Mouse (Mus musculus) embryonic facial prominence, embryonic 13.5 days (tissue): ENCODE results near the gene Tbc1d10c. TPM values are rescaled to one million over a fixed set of nuclear protein-coding genes. Genes with fewer than 3 reads are reported as not detected.

Source experiments
- ATAC-seq: fragments of 200-750 bp; cut with Nextera tagmentation; 2 replicates; pipeline ENCODE4 v1.8.0; 2017; ENCODE audit warnings: low read depth; ENCODE audit not compliant: insufficient number of reproducible peaks, insufficient read depth, low FRiP score, low TSS enrichment
- H3K27ac ChIP-seq: fragments of 300-500 bp; sonication (generic); 2 replicates; pipeline ENCODE4 v1.5.1; 2015; ENCODE audit warnings: moderate library complexity, mild to moderate bottlenecking, inconsistent platforms
- H3K27me3 ChIP-seq: fragments of 300-500 bp; sonication (generic); 2 replicates; pipeline ENCODE4 v1.6.1; 2015; ENCODE audit warnings: mild to moderate bottlenecking, inconsistent platforms
- H3K36me3 ChIP-seq: fragments of 300-500 bp; sonication (generic); 2 replicates; pipeline ENCODE4 v1.6.1; 2015; ENCODE audit warnings: mild to moderate bottlenecking, inconsistent platforms
- H3K4me1 ChIP-seq: fragments of 300-500 bp; sonication (generic); 2 replicates; pipeline ENCODE4 v1.6.1; 2015; ENCODE audit warnings: inconsistent platforms
- H3K4me2 ChIP-seq: fragments of 300-500 bp; sonication (generic); 2 replicates; pipeline ENCODE4 v1.6.1; 2015; ENCODE audit warnings: moderate library complexity, mild to moderate bottlenecking, inconsistent platforms
- H3K4me3 ChIP-seq: fragments of 300-500 bp; sonication (generic); 2 replicates; pipeline ENCODE4 v1.5.1; 2015; ENCODE audit warnings: mild to moderate bottlenecking, inconsistent platforms
- H3K9ac ChIP-seq: fragments of 300-500 bp; sonication (generic); 2 replicates; pipeline ENCODE4 v1.6.1; 2015; ENCODE audit warnings: mild to moderate bottlenecking, inconsistent platforms
- H3K9me3 ChIP-seq: fragments of 300-500 bp; sonication (generic); 2 replicates; pipeline ENCODE4 v1.6.1; 2016; ENCODE audit warnings: inconsistent platforms
- WGBS: fragments of 180-500 bp; shearing (Covaris S2); methylation state at CpG from one replicate; pipeline ENCODE4 v1.1.7; 2015; ENCODE audit warnings: mixed read lengths; 5-methylcytosine and 5-hydroxymethylcytosine counted together
- polyA plus RNA-seq: library from polyadenylated mRNA; unstranded; fragments of >200 nt; fragmentation: Nextera tagmentation; extraction: Ambion mirVana; gene quantifications from 2 replicates; pipeline ENCODE4 v1.2.1, GENCODE M21; 2015

Gene Tbc1d10c
- polyA plus RNA-seq, 1 experiment from 2014 or later = 3.1 TPM

DNA sequence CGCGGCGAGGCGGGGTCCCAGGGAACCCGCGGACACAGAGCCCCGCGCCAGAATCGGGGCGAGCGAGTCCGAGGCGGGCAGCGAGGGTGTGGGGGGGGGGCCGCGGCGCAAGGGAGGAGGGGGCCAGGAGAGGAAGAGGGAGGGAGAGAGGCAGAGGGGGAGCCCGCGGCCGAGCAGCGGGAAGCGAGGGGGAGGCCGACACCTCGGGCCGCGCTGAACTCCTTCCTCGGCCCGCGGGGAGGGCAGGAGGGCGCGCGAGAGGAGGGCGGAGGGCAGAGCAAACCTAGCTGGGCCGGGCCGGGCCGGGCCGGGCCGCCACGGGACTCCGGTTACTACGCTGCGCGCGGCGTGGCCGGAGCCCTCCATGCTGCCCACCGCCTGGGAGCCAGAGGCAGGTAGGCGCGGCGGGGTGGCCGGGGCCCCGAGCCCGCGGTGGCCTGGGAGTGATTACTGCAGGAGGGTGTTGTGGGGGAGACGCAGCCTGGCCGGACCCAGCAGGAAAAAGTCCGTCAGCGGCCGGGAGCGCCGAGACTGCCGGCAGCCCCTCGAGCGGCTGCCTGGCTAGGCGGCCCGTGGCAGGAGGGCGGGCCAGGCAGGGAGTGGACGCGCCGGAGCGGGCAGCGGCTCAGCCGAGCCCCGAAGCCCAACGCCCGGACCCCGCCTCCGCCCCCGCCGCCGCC lies 23.8 kb upstream of the Tbc1d10c start:
- Histone ChIP-seq H3K27ac (peak overlapping the region; percentile 97), H3K4me2 (peak overlapping the region; percentile 87), H3K9me3 (no peaks in the 10 kb centered on the region), H3K36me3 (no peaks in the 10 kb centered on the region), H3K4me1 (peaks cover 73% of the 10 kb centered on the region), H3K27me3 (peaks cover 4% of the 10 kb centered on the region; the same call in 1 of the 2 replicates), H3K4me3 (peak overlapping the region; percentile 95), H3K9ac (peak overlapping the region; percentile 98)
- ATAC-seq = no peak
- whole genome bisulfite sequencing = 0% methylated on average over 26 of the region's 81 CpGs

GRCm38 (mm10) chr19:4214071-4214770 lies 23.1 kb upstream of the Tbc1d10c start, which contains the start of the genes Clcf1 and AC109138.7:
Gene Clcf1 (plus strand): TSS chr19:4214238.
Gene AC109138.7 (plus strand): TSS chr19:4214357.
- Histone ChIP-seq H3K9ac (peak within 1 kb of the TSS; percentile 98), H3K4me3 (peak within 1 kb of the TSS; percentile 95), H3K9me3 (no peaks in the 10 kb centered on the region), H3K36me3 (no peaks in the 10 kb centered on the region), H3K4me2 (peak within 1 kb of the TSS; percentile 87), H3K27me3 (peaks cover 4% of the 10 kb centered on the region; the same call in 1 of the 2 replicates), H3K27ac (peak within 1 kb of the TSS; percentile 97), H3K4me1 (peaks cover 66% of the 10 kb centered on the region)
- ATAC-seq = 0 out of 2 replicates have a peak, but pooled peaks have one; percentile 12
- under 1% methylated on average over 45 of the region's 49 CpGs for WGBS

GRCm38 (mm10) chr19:4213524-4213974 lies 22.5 kb upstream of the Tbc1d10c start:
- WGBS = 9% methylated on average over 9 of the region's 9 CpGs
- Histone ChIP-seq H3K4me2 (peak overlapping the region; percentile 87), H3K4me1 (peaks cover 60% of the 10 kb centered on the region), H3K36me3 (no peaks in the 10 kb centered on the region), H3K9me3 (no peaks in the 10 kb centered on the region), H3K27me3 (peaks cover 4% of the 10 kb centered on the region; the same call in 1 of the 2 replicates), H3K4me3 (peak overlapping the region; percentile 95), H3K9ac (peak overlapping the region; percentile 98), H3K27ac (peak overlapping the region; percentile 97)
- ATAC-seq = no peak

- Histone ChIP-seq H3K9ac (peak overlapping the region; percentile 46), H3K4me1 (peaks cover 45% of the 10 kb centered on the region), H3K4me2 (peak overlapping the region; percentile 87), H3K36me3 (no peaks in the 10 kb centered on the region), H3K27ac (peak overlapping the region; percentile 97), H3K27me3 (peaks cover 4% of the 10 kb centered on the region; the same call in 1 of the 2 replicates), H3K4me3 (no peak overlapping the region), H3K9me3 (no peaks in the 10 kb centered on the region)
- ATAC-seq = no peak
- WGBS = 14% methylated on average over 4 of the region's 4 CpGs
These were observed 21.0 kb upstream of the Tbc1d10c start for GRCm38 (mm10) chr19:4211891-4212588.

- Histone ChIP-seq H3K27ac (no peak overlapping the region), H3K36me3 (no peaks in the 10 kb centered on the region), H3K27me3 (peaks cover 13% of the 10 kb centered on the region), H3K9ac (0 out of 2 replicates have a peak overlapping the region, but pooled peaks have one; percentile 1), H3K4me2 (no peak overlapping the region), H3K4me1 (peaks cover 27% of the 10 kb centered on the region), H3K9me3 (no peaks in the 10 kb centered on the region), H3K4me3 (no peak overlapping the region)
- WGBS = 64% methylated on average over 5 of the region's 5 CpGs
- no peak for ATAC-seq
These were observed 17.5 kb upstream of the Tbc1d10c start for GRCm38 (mm10) chr19:4208563-4208962.

DNA sequence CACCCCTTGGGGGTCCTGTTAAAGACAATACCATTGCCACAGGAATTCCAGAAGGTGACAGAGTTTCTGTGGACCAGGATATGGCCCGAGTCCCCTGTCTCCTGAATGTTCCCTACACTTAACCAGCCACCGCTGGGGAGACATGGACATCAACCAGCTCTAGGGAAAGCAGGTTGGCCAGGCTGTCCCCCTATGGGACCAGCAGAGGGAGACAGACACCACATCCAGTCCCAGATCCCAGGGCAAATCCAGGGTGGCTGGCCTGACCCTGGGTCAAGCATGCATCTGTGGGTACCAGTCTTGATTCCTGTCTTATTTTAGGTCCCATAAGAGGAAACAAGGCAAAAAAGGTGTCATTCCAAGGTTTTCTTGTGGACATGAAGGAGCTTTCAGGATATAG lies 15.9 kb upstream of the Tbc1d10c start:
- no peak for ATAC-seq
- H3K27me3 ChIP-seq = peaks cover 17% of the 10 kb centered on the region
- no peak overlapping the region for H3K9ac ChIP-seq
- 0% methylated on average over 2 of the region's 2 CpGs for WGBS
- H3K27ac ChIP-seq = no peak overlapping the region
- H3K4me3 ChIP-seq = no peak overlapping the region
- H3K4me2 ChIP-seq = 0 out of 2 replicates have a peak overlapping the region, but pooled peaks have one; percentile 2
- no peaks in the 10 kb centered on the region for H3K9me3 ChIP-seq
- H3K4me1 ChIP-seq = peaks cover 19% of the 10 kb centered on the region
- no peaks in the 10 kb centered on the region for H3K36me3 ChIP-seq

DNA sequence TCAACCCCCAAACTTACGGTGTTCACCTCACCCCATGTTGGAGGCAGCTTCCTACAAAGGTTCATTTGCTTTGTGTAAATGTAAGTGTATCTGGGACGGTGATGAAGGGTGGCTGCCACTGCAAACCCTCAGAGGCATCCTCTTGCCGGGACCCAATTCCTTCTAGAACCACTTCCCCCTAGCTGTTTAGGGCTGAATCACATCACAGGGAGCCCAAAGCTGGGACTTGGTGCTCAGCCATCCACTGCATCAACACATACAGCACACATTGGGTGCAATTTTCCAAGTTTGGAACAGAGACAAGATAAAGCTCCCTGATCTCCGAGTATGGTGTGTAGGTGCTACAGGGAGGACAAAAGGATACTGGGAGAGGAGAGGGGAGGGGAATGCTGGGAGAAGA lies 13.8 kb upstream of the Tbc1d10c start:
- Histone ChIP-seq H3K9ac (no peak overlapping the region), H3K27ac (no peak overlapping the region), H3K36me3 (0 out of 2 replicates have a peak, but pooled peaks cover 5% of the 10 kb centered on the region), H3K4me1 (peaks cover 24% of the 10 kb centered on the region), H3K27me3 (peaks cover 12% of the 10 kb centered on the region), H3K4me3 (no peak overlapping the region), H3K9me3 (no peaks in the 10 kb centered on the region), H3K4me2 (no peak overlapping the region)
- no peak for ATAC-seq
- 63% methylated on average over 3 of the region's 4 CpGs for WGBS

DNA sequence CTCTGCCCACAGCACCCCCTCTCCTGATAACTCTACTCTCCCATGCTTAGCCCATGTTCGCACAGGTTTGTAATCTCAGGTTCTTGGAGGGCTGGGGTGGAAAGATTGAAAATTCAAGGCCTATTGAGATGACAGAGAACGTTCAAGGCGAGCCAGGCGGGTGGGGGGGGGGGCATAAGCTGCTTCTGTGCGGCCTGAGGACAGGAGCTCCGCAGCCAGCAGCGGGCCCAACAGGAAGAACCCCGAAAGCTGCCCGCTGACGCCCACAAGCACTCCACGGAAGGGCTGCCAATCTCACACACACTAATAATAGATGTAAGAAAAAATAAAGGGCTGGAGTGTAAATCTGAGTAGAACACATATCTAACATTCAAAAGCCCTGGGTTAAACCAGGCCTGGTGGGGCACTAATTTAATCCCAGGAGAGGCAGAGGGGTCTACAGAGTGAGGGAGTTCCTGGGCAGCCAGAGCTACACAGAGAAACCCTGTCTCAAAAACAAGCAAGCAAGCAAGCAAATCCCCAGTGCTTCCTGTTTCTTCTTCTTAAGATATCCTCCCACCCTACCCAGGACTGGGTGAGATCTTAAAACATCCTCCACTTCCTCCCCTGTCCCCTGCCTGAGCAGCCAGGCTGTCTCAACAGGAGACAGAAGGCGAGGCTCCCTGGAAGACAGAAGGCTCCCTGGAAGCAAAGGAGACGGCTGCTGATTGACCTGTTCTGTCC lies 12.7 kb upstream of the Tbc1d10c start:
- Histone ChIP-seq H3K4me3 (no peak overlapping the region), H3K4me1 (peaks cover 26% of the 10 kb centered on the region), H3K27ac (no peak overlapping the region), H3K36me3 (peaks cover 16% of the 10 kb centered on the region), H3K9ac (0 out of 2 replicates have a peak overlapping the region, but pooled peaks have one; percentile 21), H3K4me2 (no peak overlapping the region), H3K9me3 (no peaks in the 10 kb centered on the region), H3K27me3 (peaks cover 12% of the 10 kb centered on the region)
- 58% methylated on average over 13 of the region's 13 CpGs for WGBS
- ATAC-seq = no peak

- Histone ChIP-seq H3K4me2 (no peak overlapping the region), H3K9ac (no peak overlapping the region), H3K9me3 (no peaks in the 10 kb centered on the region), H3K27me3 (peaks cover 12% of the 10 kb centered on the region), H3K36me3 (peaks cover 23% of the 10 kb centered on the region), H3K4me3 (no peak overlapping the region), H3K27ac (no peak overlapping the region), H3K4me1 (peaks cover 26% of the 10 kb centered on the region)
- 69% methylated on average over 3 of the region's 3 CpGs for whole genome bisulfite sequencing
- no peak for ATAC-seq
These were observed 12.1 kb upstream of the Tbc1d10c start for GRCm38 (mm10) chr19:4203148-4203547.

DNA sequence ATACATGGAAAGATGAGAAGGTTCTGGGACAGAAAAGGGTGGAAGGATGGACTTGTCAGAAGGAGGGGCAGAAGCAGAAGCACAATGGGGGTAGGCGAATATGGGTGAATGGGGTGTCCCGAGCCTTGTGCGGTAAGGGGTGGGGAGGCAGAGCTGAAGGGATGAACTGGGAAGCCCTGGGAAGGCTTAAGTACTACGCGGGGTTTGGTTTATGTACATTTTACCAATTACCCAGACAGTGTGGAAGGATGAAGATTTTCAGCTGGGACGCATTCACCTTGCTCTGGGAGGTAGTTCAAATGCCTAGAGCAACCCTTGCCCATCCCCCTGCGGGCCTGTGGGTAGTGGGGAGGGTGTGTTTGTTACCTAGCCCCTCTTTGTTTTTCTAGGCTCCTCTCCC lies 11.1 kb upstream of the Tbc1d10c start:
- H3K27ac ChIP-seq = peak overlapping the region; percentile 73; the same call in 1 of the 2 replicates
- WGBS = 17% methylated on average over 7 of the region's 7 CpGs
- H3K9me3 ChIP-seq = no peaks in the 10 kb centered on the region
- peaks cover 33% of the 10 kb centered on the region for H3K36me3 ChIP-seq
- no peak for ATAC-seq
- peaks cover 12% of the 10 kb centered on the region for H3K27me3 ChIP-seq
- peak overlapping the region; percentile 75 for H3K4me3 ChIP-seq
- H3K4me1 ChIP-seq = peaks cover 26% of the 10 kb centered on the region
- peak overlapping the region; percentile 96 for H3K4me2 ChIP-seq
- peak overlapping the region; percentile 87 for H3K9ac ChIP-seq
